Mouse (Mus musculus): ENCODE data around the gene Rabep1.
A peak's percentile ranks its signal among the peaks of the same experiment; 100 is the strongest.

Rabep1 gene

GRCm38 (mm10) chr11:70973947-70974346 is 129.4 kb downstream of the Rabep1 start:
- no peak for DNase-seq (ENCODE audit: extremely low spot score)

DNA sequence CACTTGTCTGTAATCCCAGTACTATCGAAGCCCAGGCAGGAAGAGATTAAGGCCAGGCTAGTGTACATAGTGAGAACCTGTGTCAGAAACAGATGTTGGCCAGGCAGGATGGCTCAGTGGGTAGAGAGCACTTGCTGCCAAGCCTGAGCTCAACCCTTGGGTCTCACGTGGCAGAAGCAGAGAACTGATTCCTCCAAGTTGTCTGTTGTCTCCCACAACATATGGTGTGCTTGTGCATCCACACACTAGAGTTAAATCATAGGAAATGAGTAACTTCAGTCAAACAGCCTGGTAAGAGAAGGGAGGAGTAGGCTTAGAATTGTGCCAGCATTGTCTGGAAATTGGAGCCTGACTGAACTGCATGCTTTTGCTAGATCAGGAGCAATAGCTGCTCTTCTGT is 130.6 kb downstream of the Rabep1 start:
- no peak for DNase-seq (ENCODE audit: extremely low spot score)

DNA sequence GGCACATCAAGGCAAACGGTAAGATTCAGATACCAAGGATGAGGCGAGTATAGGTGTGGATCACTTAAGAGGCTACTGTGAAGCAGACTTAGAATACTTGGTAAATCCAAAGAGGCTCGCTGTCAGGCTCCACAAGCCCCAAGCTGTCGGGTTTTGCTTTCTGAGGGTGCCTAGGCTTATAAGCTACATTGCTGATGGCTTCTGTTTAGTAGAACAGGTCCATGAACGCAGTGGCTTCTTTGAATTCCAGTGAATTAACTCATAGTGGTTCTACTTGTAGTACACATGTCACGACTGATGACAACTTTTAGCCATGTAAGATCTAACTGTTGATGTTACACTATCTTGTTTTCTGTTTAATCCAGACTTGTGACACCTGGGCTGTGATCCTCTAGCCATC is 132.7 kb downstream of the Rabep1 start:
- DNase-seq (ENCODE audit: extremely low spot score): no peak

- no peak for DNase-seq (ENCODE audit: extremely low spot score)
These were observed 135.7 kb downstream of the Rabep1 start for GRCm38 (mm10) chr11:70980232-70980631.

DNA sequence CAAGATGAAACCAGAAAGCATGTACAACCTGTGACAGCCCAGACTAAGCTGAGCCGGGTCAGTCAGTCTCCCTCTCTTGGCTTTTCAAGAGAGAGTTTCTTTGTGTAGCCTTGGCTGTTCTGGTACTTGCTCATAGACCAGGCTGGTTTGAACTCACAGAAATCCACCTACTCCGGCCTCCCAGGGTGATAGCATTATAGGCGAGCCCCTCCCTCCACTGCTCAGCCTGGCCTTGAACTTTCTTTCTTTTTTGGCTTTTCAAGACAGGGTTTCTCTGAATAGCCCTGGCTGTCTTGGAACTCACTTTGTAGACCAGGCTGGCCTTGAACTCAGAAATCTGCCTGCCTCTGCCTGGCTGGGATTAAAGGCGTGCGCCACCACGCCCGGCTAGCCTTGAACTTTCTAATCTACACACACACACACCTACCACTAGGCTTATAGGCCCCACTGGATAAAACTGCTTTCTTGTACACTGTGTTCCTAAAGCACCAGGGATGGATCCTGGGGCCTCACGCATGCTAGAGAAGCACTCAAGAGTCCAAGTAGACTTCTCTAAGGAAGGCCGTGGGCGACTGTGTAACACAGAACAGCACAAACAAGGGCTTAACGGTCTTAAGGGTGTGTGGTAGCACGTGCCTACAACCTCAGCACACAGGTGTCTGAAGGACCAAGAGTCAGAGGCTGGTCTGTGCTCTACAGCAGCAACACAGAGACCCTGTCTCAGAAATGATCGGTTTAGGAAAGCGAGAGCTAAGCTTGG is 136.4 kb downstream of the Rabep1 start:
- DNase-seq (ENCODE audit: extremely low spot score): no peak

GRCm38 (mm10) chr11:70982030-70982429 is 137.5 kb downstream of the Rabep1 start:
- DNase-seq (ENCODE audit: extremely low spot score): no peak

- peak; percentile 92 for DNase-seq (ENCODE audit: extremely low spot score)
These were observed 138.1 kb downstream of the Rabep1 start, which contains the start of gene C1qbp for GRCm38 (mm10) chr11:70982557-70983228. Gene C1qbp (minus strand): TSS chr11:70983026.

Data from embryo, embryonic 9.5 days (tissue).